Mouse (Mus musculus): ENCODE measurements around the gene Bag5. TPM values are rescaled to one million over a fixed set of nuclear protein-coding genes. Genes with fewer than 3 reads are reported as not detected.
A peak's percentile ranks its signal among the peaks of the same experiment; 100 is the strongest.

The Bag5 gene
- polyA plus RNA-seq, 1 experiment from 2014 or later, result 49.3 TPM

DNA sequence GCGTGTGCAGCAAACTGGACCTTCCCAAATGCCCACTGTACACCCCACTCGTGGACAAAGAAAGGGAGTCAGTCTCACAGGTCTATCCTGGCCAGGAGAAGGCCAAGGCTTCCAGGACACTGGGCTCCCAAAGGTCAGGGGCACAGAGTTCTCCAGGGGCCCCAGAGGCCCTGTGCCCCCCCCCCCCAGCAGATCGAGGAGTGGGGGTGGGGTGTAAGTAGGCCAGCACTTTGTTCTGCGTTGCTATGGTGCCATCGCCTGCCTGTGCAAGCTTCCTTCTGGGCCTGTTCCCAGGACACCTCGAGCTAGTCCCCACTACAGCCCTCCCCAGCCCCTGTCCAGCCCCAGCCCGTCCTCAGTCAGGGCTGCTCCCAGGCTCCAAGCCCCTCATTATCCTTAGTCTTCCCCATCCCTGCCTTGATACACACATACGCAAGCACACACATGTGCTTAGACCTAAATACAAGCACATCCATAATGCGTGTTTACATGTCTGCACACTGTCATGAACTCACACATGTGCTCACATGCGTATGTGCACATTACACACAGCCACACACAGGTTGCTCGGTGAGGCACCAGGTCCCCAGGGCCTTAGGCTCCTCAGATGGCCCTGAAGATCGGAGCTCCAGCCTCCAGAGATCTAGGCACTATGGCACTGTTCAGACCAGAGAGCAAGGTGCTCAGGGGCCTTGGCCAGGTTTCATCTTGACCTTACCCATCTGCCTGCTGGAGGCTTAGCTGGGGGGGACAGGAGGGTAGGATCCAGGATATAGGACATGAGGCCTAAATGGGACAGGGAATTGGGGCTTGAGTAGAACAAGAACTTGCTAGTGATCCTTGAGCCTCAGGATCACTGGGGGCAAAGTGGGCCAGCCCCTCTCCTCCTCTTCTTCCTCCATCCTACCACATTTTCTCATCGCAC lies 17.9 kb downstream of the Bag5 start:
- H3K9ac ChIP-seq (ENCODE audit: low read length), result peak overlapping the region; percentile 40; the same call in 1 of the 2 replicates
- H3K4me2 ChIP-seq (ENCODE audit: low read depth, low read length), result 0 out of 2 replicates have a peak overlapping the region, but pooled peaks have one; percentile 10
- H3K27me3 ChIP-seq (ENCODE audit: control insufficient read depth, insufficient read depth, low read length), result no peaks in the 10 kb centered on the region
- no peaks in the 10 kb centered on the region for H3K9me3 ChIP-seq (replicated peaks; ENCODE audit: control insufficient read depth, low read length)
- H3K36me3 ChIP-seq (ENCODE audit: control insufficient read depth, insufficient read depth, low read length), result no peaks in the 10 kb centered on the region
- peaks cover 29% of the 10 kb centered on the region for H3K4me1 ChIP-seq (ENCODE audit: control insufficient read depth, insufficient read depth, low read length)
- H3K27ac ChIP-seq (ENCODE audit: low read length), result peak overlapping the region; percentile 62; the same call in 1 of the 2 replicates
- ATAC-seq (ENCODE audit: insufficient read depth, low FRiP score), result 0 out of 2 replicates have a peak, but pooled peaks have one; percentile 5
- WGBS, result 60% methylated on average over 13 of the region's 13 CpGs
- no peak overlapping the region for H3K4me3 ChIP-seq (replicated peaks; ENCODE audit: low read length)

- peak overlapping the region; percentile 58 for H3K9ac ChIP-seq (ENCODE audit: low read length)
Measured at GRCm38 (mm10) chr12:111694271-111694781, 18.7 kb downstream of the Bag5 start.

GRCm38 (mm10) chr12:111693341-111694270 lies 19.5 kb downstream of the Bag5 start:
- H3K4me3 ChIP-seq (replicated peaks; ENCODE audit: low read length), result no peak overlapping the region
- WGBS, result 54% methylated on average over 18 of the region's 18 CpGs
- H3K4me2 ChIP-seq (ENCODE audit: low read depth, low read length), result 0 out of 2 replicates have a peak overlapping the region, but pooled peaks have one; percentile 15
- H3K9ac ChIP-seq (ENCODE audit: low read length), result peak overlapping the region; percentile 58
- no peaks in the 10 kb centered on the region for H3K9me3 ChIP-seq (replicated peaks; ENCODE audit: control insufficient read depth, low read length)
- no peaks in the 10 kb centered on the region for H3K27me3 ChIP-seq (ENCODE audit: control insufficient read depth, insufficient read depth, low read length)
- peak; percentile 20 for ATAC-seq (ENCODE audit: insufficient read depth, low FRiP score)
- peak overlapping the region; percentile 62; the same call in 1 of the 2 replicates for H3K27ac ChIP-seq (ENCODE audit: low read length)
- no peaks in the 10 kb centered on the region for H3K36me3 ChIP-seq (ENCODE audit: control insufficient read depth, insufficient read depth, low read length)
- peaks cover 29% of the 10 kb centered on the region for H3K4me1 ChIP-seq (ENCODE audit: control insufficient read depth, insufficient read depth, low read length)

More at GRCm38 (mm10) chr12:111694271-111694781, 18.7 kb downstream of the Bag5 start:
- Histone ChIP-seq H3K36me3 (ENCODE audit: control insufficient read depth, insufficient read depth, low read length) (no peaks in the 10 kb centered on the region), H3K4me3 (replicated peaks; ENCODE audit: low read length) (no peak overlapping the region), H3K9me3 (replicated peaks; ENCODE audit: control insufficient read depth, low read length) (no peaks in the 10 kb centered on the region), H3K27ac (ENCODE audit: low read length) (peak overlapping the region; percentile 62), H3K4me1 (ENCODE audit: control insufficient read depth, insufficient read depth, low read length) (peaks cover 29% of the 10 kb centered on the region), H3K4me2 (ENCODE audit: low read depth, low read length) (0 out of 2 replicates have a peak overlapping the region, but pooled peaks have one; percentile 15), H3K27me3 (ENCODE audit: control insufficient read depth, insufficient read depth, low read length) (no peaks in the 10 kb centered on the region)
- peak; percentile 18 for ATAC-seq (ENCODE audit: insufficient read depth, low FRiP score)
- 21% methylated on average over 12 of the region's 12 CpGs for WGBS

DNA sequence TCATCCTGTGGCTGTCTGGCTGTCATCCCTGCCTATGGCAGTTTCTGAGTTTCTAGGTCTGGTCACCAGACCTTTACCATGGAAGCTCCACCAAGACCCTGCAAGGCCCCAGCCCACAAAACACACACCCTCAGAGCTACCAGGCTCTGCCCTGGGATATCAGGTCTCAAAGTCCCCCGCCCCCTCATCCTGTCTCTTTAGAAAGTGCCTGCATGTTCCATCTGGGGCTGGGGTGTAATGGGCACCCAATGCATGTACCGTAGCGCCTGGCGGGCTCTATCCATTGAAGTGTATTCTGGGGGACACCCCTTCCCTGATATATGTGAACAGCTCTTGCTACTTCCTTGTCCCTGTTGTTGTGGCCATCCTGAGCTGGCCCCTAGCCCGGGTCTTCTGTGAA lies 20.2 kb downstream of the Bag5 start:
- Histone ChIP-seq H3K27me3 (ENCODE audit: control insufficient read depth, insufficient read depth, low read length) (no peaks in the 10 kb centered on the region), H3K4me3 (replicated peaks; ENCODE audit: low read length) (no peak overlapping the region), H3K4me1 (ENCODE audit: control insufficient read depth, insufficient read depth, low read length) (peaks cover 32% of the 10 kb centered on the region), H3K9ac (ENCODE audit: low read length) (no peak overlapping the region), H3K4me2 (ENCODE audit: low read depth, low read length) (no peak overlapping the region), H3K36me3 (ENCODE audit: control insufficient read depth, insufficient read depth, low read length) (no peaks in the 10 kb centered on the region), H3K9me3 (replicated peaks; ENCODE audit: control insufficient read depth, low read length) (no peaks in the 10 kb centered on the region), H3K27ac (ENCODE audit: low read length) (peak overlapping the region; percentile 62; the same call in 1 of the 2 replicates)
- 88% methylated on average over 5 of the region's 5 CpGs for WGBS
- ATAC-seq (ENCODE audit: insufficient read depth, low FRiP score), result no peak

DNA sequence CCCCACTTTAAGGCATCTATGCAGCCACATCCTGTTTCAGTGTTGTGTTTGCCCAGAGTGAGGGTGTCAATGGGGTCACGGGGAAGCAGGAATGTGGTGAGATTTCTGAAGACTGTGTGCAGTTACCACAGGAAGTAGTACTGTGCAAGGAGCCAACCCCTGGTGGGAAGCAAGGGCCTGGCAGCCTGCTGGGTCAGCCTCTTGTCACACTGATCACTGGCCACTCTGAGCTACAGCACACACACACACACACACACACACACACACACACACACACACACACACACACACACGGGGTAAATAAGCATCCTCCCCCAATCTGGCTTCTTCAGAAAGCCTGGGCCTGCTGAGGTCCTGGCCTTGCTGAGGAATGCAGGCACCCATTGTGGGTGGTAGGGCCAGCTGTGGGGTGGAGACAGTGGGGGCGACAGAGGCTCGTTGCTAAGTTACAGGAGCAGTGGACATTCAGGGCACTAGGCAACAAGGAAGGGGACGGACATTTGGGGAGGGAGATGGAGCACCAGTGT lies 21.6 kb downstream of the Bag5 start:
- ATAC-seq (ENCODE audit: insufficient read depth, low FRiP score), result no peak
- no peaks in the 10 kb centered on the region for H3K27me3 ChIP-seq (ENCODE audit: control insufficient read depth, insufficient read depth, low read length)
- H3K9me3 ChIP-seq (replicated peaks; ENCODE audit: control insufficient read depth, low read length), result no peaks in the 10 kb centered on the region
- 20% methylated on average over 5 of the region's 5 CpGs for WGBS
- no peak overlapping the region for H3K4me2 ChIP-seq (ENCODE audit: low read depth, low read length)
- no peaks in the 10 kb centered on the region for H3K36me3 ChIP-seq (ENCODE audit: control insufficient read depth, insufficient read depth, low read length)
- no peak overlapping the region for H3K4me3 ChIP-seq (replicated peaks; ENCODE audit: low read length)
- peak overlapping the region; percentile 38; the same call in 1 of the 2 replicates for H3K9ac ChIP-seq (ENCODE audit: low read length)
- H3K4me1 ChIP-seq (ENCODE audit: control insufficient read depth, insufficient read depth, low read length), result peaks cover 44% of the 10 kb centered on the region
- peak overlapping the region; percentile 33; the same call in 1 of the 2 replicates for H3K27ac ChIP-seq (ENCODE audit: low read length)

DNA sequence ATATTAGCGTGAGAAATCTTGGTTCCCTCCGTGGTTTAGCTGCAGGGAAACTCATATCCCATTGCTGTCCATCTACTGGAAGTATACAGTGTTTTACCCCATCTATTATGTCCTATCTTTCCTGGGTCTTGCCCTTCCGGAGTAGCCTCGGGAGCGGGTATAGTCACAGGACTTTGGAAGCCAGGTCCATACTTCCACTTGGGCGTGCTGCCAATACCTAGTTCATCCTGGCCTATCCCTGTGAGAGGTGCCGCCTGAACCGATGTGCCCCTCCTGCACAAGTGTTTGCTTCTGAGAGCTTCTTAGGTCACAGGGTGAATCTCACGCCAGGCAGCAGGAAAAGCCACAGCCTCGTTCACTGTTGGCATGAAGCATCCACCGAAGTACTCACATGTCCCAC lies 23.6 kb downstream of the Bag5 start:
- WGBS, result 65% methylated on average over 11 of the region's 11 CpGs
- no peak overlapping the region for H3K9ac ChIP-seq (ENCODE audit: low read length)
- no peak for ATAC-seq (ENCODE audit: insufficient read depth, low FRiP score)

GRCm38 (mm10) chr12:111688069-111688428 lies 25.0 kb downstream of the Bag5 start:
- Histone ChIP-seq H3K9me3 (replicated peaks; ENCODE audit: control insufficient read depth, low read length) (no peaks in the 10 kb centered on the region), H3K27me3 (ENCODE audit: control insufficient read depth, insufficient read depth, low read length) (no peaks in the 10 kb centered on the region), H3K9ac (ENCODE audit: low read length) (peak overlapping the region; percentile 57), H3K36me3 (ENCODE audit: control insufficient read depth, insufficient read depth, low read length) (0 out of 2 replicates have a peak, but pooled peaks cover 4% of the 10 kb centered on the region), H3K4me1 (ENCODE audit: control insufficient read depth, insufficient read depth, low read length) (peaks cover 24% of the 10 kb centered on the region), H3K27ac (ENCODE audit: low read length) (peak overlapping the region; percentile 85), H3K4me2 (ENCODE audit: low read depth, low read length) (no peak overlapping the region), H3K4me3 (replicated peaks; ENCODE audit: low read length) (no peak overlapping the region)
- ATAC-seq (ENCODE audit: insufficient read depth, low FRiP score), result no peak
- 43% methylated on average over 2 of the region's 2 CpGs for WGBS

More for the DNA sequence above, 23.6 kb downstream of the Bag5 start:
- no peak overlapping the region for H3K27ac ChIP-seq (ENCODE audit: low read length)
- H3K9me3 ChIP-seq (replicated peaks; ENCODE audit: control insufficient read depth, low read length), result no peaks in the 10 kb centered on the region
- H3K27me3 ChIP-seq (ENCODE audit: control insufficient read depth, insufficient read depth, low read length), result no peaks in the 10 kb centered on the region
- no peak overlapping the region for H3K4me3 ChIP-seq (replicated peaks; ENCODE audit: low read length)
- peaks cover 36% of the 10 kb centered on the region for H3K4me1 ChIP-seq (ENCODE audit: control insufficient read depth, insufficient read depth, low read length)
- no peak overlapping the region for H3K4me2 ChIP-seq (ENCODE audit: low read depth, low read length)
- no peaks in the 10 kb centered on the region for H3K36me3 ChIP-seq (ENCODE audit: control insufficient read depth, insufficient read depth, low read length)

GRCm38 (mm10) chr12:111687350-111688068 lies 25.5 kb downstream of the Bag5 start:
- Histone ChIP-seq H3K27ac (ENCODE audit: low read length) (peak overlapping the region; percentile 85), H3K4me3 (replicated peaks; ENCODE audit: low read length) (no peak overlapping the region), H3K4me1 (ENCODE audit: control insufficient read depth, insufficient read depth, low read length) (peaks cover 29% of the 10 kb centered on the region), H3K27me3 (ENCODE audit: control insufficient read depth, insufficient read depth, low read length) (no peaks in the 10 kb centered on the region), H3K9ac (ENCODE audit: low read length) (peak overlapping the region; percentile 57), H3K9me3 (replicated peaks; ENCODE audit: control insufficient read depth, low read length) (no peaks in the 10 kb centered on the region), H3K36me3 (ENCODE audit: control insufficient read depth, insufficient read depth, low read length) (0 out of 2 replicates have a peak, but pooled peaks cover 4% of the 10 kb centered on the region), H3K4me2 (ENCODE audit: low read depth, low read length) (no peak overlapping the region; the same call in 1 of the 2 replicates)
- peak; percentile 69 for ATAC-seq (ENCODE audit: insufficient read depth, low FRiP score)
- 27% methylated on average over 14 of the region's 14 CpGs for WGBS

Data from stomach, embryonic 16.5 days (tissue).